Mouse (Mus musculus) ES-E14 (cell line): ENCODE measurements around the gene Fbxl17. TPM values are rescaled to one million over a fixed set of nuclear protein-coding genes. Genes with fewer than 3 reads are reported as not detected.

ENCODE experiments used
- DNase-seq: peaks from one replicate; pipeline ENCODE4 v3.0.0-alpha.2; 2013; ENCODE audit warnings: low read depth, low spot score
- H3K27ac ChIP-seq: 2 replicates; pipeline ENCODE4 v1.5.1; 2012; ENCODE audit warnings: low read depth, mild to moderate bottlenecking, low read length, moderate library complexity, mixed read lengths; ENCODE audit not compliant: poor library complexity, insufficient read depth, severe bottlenecking
- H3K36me3 ChIP-seq: 2 replicates; pipeline ENCODE4 v1.6.1; 2012; ENCODE audit warnings: mild to moderate bottlenecking, low read length, moderate library complexity, mixed read lengths; ENCODE audit not compliant: control insufficient read depth, poor library complexity, insufficient read depth, severe bottlenecking
- H3K4me1 ChIP-seq, 2 experiments: fragments of 150-350 bp in 1 of 2; sonication (generic) in 1 of 2; 2 replicates each; pipeline ENCODE4 v1.6.1; 2012; ENCODE audit warnings: low read length in 2 of 2, mild to moderate bottlenecking in 1 of 2, mixed read lengths in 1 of 2; ENCODE audit not compliant: control insufficient read depth in 2 of 2, insufficient read depth in 2 of 2, poor library complexity in 1 of 2
- H3K4me3 ChIP-seq, 2 experiments: fragments of 150-350 bp in 1 of 2; sonication (generic) in 1 of 2; 2 replicates each; pipeline ENCODE4 v1.5.1; 2012; ENCODE audit warnings: low read length in 2 of 2, low read depth in 1 of 2, mild to moderate bottlenecking in 1 of 2, mixed read lengths in 1 of 2; ENCODE audit not compliant: insufficient read depth in 1 of 2, poor library complexity in 1 of 2, severe bottlenecking in 1 of 2
- H3K9ac ChIP-seq: 2 replicates; pipeline ENCODE4 v1.6.1; 2012; ENCODE audit warnings: low read depth, mild to moderate bottlenecking, low read length, mixed read lengths; ENCODE audit not compliant: poor library complexity, insufficient read depth, severe bottlenecking
- H3K9me3 ChIP-seq: fragments of 150-350 bp; sonication (generic); 2 replicates; pipeline ENCODE4 v1.6.1; 2012; ENCODE audit warnings: low read depth, mild to moderate bottlenecking, low read length; ENCODE audit not compliant: control insufficient read depth, insufficient read depth
- CHD2 ChIP-seq: IDR thresholded peaks from 2 replicates; pipeline ENCODE4 v1.6.1; 2014; ENCODE audit warnings: mild to moderate bottlenecking, low read depth, low read length, inconsistent platforms
- HCFC1 ChIP-seq: IDR thresholded peaks from 2 replicates; pipeline ENCODE4 v1.6.1; 2012; ENCODE audit warnings: low read length, inconsistent platforms, borderline replicate concordance; ENCODE audit not compliant: insufficient read depth
- MAFK ChIP-seq: IDR thresholded peaks from 2 replicates; pipeline ENCODE4 v1.6.1; 2014; ENCODE audit warnings: mild to moderate bottlenecking, low read depth, low read length, inconsistent platforms; ENCODE audit not compliant: insufficient read depth
- ZC3H11A ChIP-seq: IDR thresholded peaks from 2 replicates; pipeline ENCODE4 v1.6.1; 2012; ENCODE audit warnings: low read depth, mild to moderate bottlenecking, inconsistent platforms, low read length, borderline replicate concordance
- ZNF384 ChIP-seq: IDR thresholded peaks from 2 replicates; pipeline ENCODE4 v1.6.1; 2012; ENCODE audit warnings: low read depth, low read length, inconsistent platforms
- in situ Hi-C, 2 experiments: fragments of 600-800 bp; cut with MboI; formaldehyde crosslinking; loops; one replicate each; pipeline ENCODE4 v1.15.1; 2025; ENCODE audit warnings: low sequenced_read_pairs in 2 of 2, inconsistent platforms in 1 of 2; ENCODE audit not compliant: unreplicated experiment in 2 of 2
- total RNA-seq: library from RNA; depleted of rRNA; stranded (reverse); fragments of 300-350 nt; gene quantifications from 2 replicates; pipeline ENCODE4 v1.2.3, GENCODE M21; 2012

Fbxl17 gene
- total RNA-seq, 1 experiment, result 5.6 TPM

GRCm38 (mm10) chr17:63122427-63122826, 377.4 kb downstream of the Fbxl17 start:
- no peaks in the 10 kb centered on the region for H3K4me1 ChIP-seq
- TF ChIP-seq MAFK, result no peak
- TF ChIP-seq ZC3H11A, result no peak
- TF ChIP-seq HCFC1, result no peak
- no peak for TF ChIP-seq CHD2
- TF ChIP-seq ZNF384, result no peak
- no peak overlapping the region for H3K9ac ChIP-seq
- in situ Hi-C loops, result no loop called here
- no peak overlapping the region for H3K27ac ChIP-seq
- no peak for DNase-seq
- no peaks in the 10 kb centered on the region for H3K9me3 ChIP-seq
- no peaks in the 10 kb centered on the region for H3K36me3 ChIP-seq
- H3K4me3 ChIP-seq, result no peak overlapping the region

GRCm38 (mm10) chr17:63119701-63120100, 380.1 kb downstream of the Fbxl17 start:
- DNase-seq, result no peak
- TF ChIP-seq ZNF384 (no peak), MAFK (no peak), CHD2 (no peak), HCFC1 (no peak), ZC3H11A (no peak)
- H3K4me3 ChIP-seq, result no peak overlapping the region
- H3K4me1 ChIP-seq, result no peaks in the 10 kb centered on the region
- no peaks in the 10 kb centered on the region for H3K9me3 ChIP-seq
- no peaks in the 10 kb centered on the region for H3K36me3 ChIP-seq
- H3K9ac ChIP-seq, result no peak overlapping the region
- H3K27ac ChIP-seq, result no peak overlapping the region
- in situ Hi-C loops, result no loop called here

GRCm38 (mm10) chr17:63119077-63119476, 380.7 kb downstream of the Fbxl17 start:
- Histone ChIP-seq H3K4me1 (no peaks in the 10 kb centered on the region), H3K4me3 (no peak overlapping the region), H3K9me3 (no peaks in the 10 kb centered on the region), H3K36me3 (no peaks in the 10 kb centered on the region), H3K9ac (no peak overlapping the region), H3K27ac (no peak overlapping the region)
- in situ Hi-C loops, result no loop called here
- TF ChIP-seq ZC3H11A (no peak), CHD2 (no peak), ZNF384 (no peak), MAFK (no peak), HCFC1 (no peak)
- no peak for DNase-seq

- Histone ChIP-seq H3K9me3 (no peaks in the 10 kb centered on the region), H3K4me1 (no peaks in the 10 kb centered on the region), H3K27ac (no peak overlapping the region), H3K36me3 (no peaks in the 10 kb centered on the region), H3K9ac (no peak overlapping the region), H3K4me3 (no peak overlapping the region)
- in situ Hi-C loops, result no loop called here
- DNase-seq, result no peak
- TF ChIP-seq ZNF384, result no peak
These were observed 382.7 kb downstream of the Fbxl17 start for GRCm38 (mm10) chr17:63117130-63117529.

GRCm38 (mm10) chr17:63114399-63115085, 385.3 kb downstream of the Fbxl17 start:
- Histone ChIP-seq H3K4me1 (no peaks in the 10 kb centered on the region), H3K9ac (no peak overlapping the region), H3K9me3 (no peaks in the 10 kb centered on the region), H3K27ac (no peak overlapping the region), H3K36me3 (no peaks in the 10 kb centered on the region), H3K4me3 (no peak overlapping the region)
- in situ Hi-C loops, result no loop called here
- DNase-seq, result no peak
- TF ChIP-seq ZC3H11A (no peak), CHD2 (no peak)
